Mouse (Mus musculus) erythroblast, adult 5-6 weeks (primary cell): ENCODE results near the gene Slc26a10. TPM values are rescaled to one million over a fixed set of nuclear protein-coding genes. Genes with fewer than 3 reads are reported as not detected.
"Not testable (repeated sequence)": the region's sequence is repeated elsewhere in the genome, so short reads cannot be mapped to it uniquely, and the experiment has no call there.

Experiments used
- ATAC-seq: replicated peaks from 2 replicates; pipeline ENCODE4 v1.8.0; 2016; ENCODE audit warnings: moderate number of reproducible peaks, mild to moderate bottlenecking, moderate TSS enrichment, inconsistent platforms; ENCODE audit not compliant: poor library complexity, low FRiP score, severe bottlenecking
- total RNA-seq, 2 experiments: library from RNA; stranded (forward) in 1 of 2; stranded (reverse) in 1 of 2; fragments of 150-400 nt in 1 of 2; fragments of 200-764, 138-1000 nt in 1 of 2; gene quantifications; 2 replicates each; pipeline versions ENCODE4 v1.2.3 to v1.2.4; 2015 to 2017; ENCODE audit warnings: low replicate concordance in 2 of 2

Gene Slc26a10
- total RNA-seq, 2 experiments from 2014 or later = not detected

- no peak for ATAC-seq
Measured at GRCm38 (mm10) chr10:127199474-127199873, 19.0 kb upstream of the Slc26a10 start.

GRCm38 (mm10) chr10:127199068-127199467, 18.6 kb upstream of the Slc26a10 start:
- ATAC-seq = no peak

GRCm38 (mm10) chr10:127198492-127198891, 18.0 kb upstream of the Slc26a10 start:
- no peak for ATAC-seq

DNA sequence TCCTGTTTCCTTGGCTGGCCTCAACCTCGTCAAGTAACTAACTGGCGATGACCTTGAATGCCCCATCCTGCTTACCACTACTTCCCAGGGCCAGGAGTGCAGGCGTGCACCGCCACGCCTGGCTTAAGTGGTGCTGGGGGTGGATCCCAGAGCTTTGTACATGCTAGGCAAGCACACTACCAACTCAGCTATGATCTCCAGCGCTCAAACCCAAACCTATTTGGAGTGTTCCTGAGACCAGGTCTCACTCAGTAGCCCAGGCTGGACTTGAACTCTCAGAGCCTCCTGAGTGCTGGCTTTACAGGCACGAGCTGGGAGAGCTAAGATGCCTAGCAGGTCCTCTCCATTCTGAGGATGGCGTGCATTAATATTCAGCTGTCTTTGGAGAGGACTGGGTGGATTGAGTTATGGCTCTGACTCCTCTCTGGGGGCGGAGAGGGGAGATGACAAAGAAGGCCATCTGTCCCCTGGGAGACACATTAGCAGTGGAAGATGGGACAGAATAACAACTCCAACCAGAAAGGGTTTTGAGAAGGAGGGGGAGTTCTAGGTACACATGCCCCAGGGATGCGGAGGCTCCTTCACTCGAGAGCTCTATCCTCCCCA, 17.2 kb upstream of the Slc26a10 start:
- no peak for ATAC-seq

DNA sequence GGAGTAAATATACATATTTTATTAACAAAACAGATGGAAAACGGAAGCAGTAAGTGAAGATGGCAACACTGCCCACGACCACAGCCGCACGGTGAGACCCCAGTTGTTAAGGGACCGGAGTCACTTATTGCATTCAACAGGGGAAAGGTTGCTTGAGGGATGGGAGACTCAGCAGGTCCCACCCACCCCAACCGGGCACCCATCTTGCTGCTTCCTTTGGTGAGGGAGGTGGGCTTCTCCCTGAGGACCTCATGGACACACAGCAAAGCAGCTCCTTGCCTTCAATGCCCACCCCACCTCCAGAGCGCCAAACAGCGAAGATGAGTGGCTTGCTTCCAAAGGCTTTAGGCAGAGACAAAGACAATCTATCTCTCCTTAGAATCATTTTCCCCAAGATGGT, 16.7 kb upstream of the Slc26a10 start:
- ATAC-seq = no peak

DNA sequence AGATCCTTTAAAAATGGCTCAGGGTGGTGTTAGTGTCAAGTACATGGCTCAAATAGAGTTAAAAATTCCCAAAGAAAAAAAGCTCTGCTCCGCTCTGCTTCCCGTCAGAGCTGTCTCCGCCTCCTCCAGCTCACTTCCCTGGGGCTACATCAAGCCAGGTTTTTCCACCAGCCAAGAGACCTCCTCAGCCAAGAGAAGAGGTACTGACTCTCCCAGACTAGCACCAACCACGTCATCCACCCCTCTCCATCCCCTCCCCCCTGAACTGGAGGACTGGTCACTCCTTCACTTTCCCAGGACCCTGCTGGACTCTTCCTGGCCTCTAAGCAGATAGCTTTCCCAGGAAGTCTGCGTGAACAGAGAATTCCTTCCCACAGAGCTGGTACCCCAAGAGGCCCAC, 15.9 kb upstream of the Slc26a10 start:
- no peak for ATAC-seq

DNA sequence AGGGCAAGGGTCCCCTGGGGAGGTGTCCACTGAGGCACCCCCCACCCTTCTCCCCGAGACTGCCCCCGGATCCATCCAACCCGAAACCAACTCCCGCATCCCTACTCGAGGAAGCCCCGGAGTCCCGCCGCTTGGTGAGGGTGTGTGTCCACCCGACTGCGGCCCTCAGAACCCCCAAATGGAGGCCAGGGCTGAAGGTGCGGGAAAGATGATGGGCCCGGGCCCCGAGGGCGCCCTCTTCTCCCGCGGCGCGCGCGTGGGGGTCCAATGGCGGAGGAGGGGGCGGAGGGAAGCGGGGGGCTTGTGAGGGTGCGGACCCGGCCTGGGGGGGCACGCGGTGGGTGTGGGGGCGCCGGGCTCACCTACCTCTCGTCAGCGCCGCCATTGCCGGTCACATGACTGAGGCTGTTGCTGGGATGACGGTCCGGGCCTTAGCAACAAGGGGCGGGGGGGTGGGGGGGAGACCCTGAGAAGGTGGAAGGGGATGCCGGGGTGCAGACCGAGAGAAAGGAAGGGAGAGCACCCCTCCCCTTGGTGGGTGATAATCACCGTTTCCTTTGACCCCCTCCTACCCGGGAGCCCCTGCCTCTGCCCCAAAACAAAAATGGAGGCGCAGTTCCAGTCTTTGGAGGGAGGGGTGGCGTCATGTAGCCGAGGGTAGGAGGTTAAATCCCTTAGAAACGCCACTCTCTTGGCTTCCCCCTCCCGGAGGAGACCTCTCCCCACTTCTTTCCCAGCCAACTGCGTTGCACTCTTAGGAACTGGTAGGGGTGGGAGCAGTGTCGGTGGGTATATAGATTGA, 15.1 kb upstream of the Slc26a10 start, which contains the start of gene Dtx3:
Dtx3 (minus strand) TSS at position 401 of the 802 bp plus-strand sequence.
- no peak for ATAC-seq

GRCm38 (mm10) chr10:127194428-127195327, 14.2 kb upstream of the Slc26a10 start:
- ATAC-seq = peak; percentile 76

GRCm38 (mm10) chr10:127193011-127193410, 12.6 kb upstream of the Slc26a10 start:
- no peak for ATAC-seq

GRCm38 (mm10) chr10:127192057-127192328, 11.5 kb upstream of the Slc26a10 start:
- ATAC-seq = not testable (repeated sequence)

DNA sequence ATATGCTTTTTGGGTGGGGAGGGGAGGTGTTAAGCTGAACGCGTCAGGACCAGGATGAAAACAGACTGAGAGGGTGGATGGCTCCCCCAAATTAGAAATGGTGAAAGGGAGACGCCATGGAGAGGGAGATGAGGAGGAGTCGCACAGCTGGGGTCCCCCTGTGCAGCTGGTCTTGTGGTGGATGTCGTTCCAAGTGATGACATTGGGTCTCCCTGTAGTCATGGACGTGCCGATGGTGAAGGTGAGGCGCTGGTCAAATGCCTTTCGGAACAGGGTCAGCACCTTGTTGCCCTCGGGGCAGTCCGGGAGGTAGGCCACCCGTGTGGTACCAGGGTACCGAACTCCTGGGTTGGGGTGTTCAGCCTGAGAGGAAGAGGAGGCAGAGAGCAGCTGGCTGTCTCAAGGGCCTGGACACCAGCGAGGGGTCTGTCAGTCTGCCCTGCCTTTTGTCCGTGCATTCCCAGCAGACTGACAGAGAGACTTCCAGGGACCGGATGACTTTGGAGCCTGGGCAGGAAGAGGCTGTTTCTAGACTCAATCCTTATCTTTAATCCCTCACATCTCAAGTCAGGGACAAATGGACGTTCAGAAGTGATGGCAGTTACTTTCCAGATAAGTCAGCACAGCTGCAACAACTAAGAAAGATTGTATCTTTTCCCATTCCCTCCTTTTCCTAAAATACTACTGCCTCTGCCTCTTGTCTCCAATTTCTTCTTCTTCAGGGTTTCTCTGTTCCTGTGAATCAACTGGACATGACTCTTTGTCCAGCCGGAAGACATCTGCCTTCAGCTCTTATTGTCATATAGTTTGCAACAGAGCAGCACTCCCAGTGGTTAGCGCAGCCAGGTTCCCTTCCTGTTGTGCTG, 11.0 kb upstream of the Slc26a10 start:
- ATAC-seq = no peak

DNA sequence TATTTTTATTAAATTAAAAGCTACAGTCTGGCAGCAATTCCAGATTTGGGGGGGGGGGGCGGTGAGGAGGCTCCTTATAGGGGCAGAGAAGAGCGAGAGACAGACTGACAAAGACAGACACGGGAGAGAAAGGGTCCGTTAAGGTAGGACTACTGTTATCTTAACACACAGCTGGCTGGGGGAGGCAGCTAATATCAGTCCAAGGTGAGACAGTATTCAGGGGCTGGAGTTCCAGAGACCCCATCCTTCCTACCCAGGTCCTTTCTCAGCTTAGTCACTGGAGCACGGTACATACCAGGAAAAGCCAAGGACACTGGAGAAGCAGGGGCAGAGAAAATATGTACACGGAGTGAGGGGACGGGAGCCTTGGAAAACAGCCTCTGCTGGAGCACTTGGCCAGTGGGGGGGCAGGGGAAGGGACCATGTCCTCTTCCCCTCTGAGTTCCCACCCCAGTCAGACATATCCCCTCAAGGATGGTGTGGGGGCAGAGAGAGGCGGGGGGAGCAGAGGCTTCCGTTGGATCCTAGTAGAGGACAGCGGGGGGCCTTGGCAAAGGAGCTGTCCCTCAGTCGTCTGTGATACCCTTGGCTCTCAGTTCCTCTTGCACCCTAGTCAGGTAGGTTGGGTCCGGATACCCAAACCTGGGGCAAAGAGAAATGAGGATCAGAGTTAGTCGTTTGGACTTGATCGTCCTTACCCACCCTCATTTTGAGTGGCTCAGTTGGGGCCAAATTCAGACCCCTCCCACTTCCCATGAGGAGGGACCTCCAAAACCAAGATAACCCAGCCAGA, 10.1 kb upstream of the Slc26a10 start:
- no peak for ATAC-seq

GRCm38 (mm10) chr10:127189651-127190381, 9.4 kb upstream of the Slc26a10 start, which contains the start of gene Arhgef25:
TSS of gene Arhgef25 (minus strand) at chr10:127190083.
- no peak for ATAC-seq

DNA sequence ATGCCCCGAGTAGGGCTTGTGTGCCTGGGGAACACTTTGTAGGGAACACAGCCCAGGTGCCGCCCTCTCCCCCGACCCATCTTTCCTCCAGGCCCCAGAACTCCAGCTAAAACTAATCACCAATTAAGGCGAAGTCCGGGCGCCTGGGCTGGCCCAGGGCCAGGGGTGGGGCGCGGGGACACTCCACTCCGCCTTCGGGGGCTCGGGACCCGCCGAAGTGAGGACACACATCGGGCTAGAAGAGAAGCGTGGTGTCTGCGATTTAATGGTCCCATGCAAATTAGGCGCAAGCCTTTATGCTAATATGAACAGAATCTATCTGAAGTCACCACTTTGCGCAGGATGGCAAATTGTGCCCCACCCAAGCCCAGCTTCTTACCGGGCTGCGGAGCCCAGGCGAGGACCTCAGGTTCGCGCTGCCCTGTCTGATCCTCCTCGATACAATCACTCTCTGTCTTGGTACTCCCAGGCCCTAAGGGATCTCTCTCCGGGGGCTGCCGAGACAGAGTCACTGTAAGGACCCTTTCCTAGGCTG, 8.7 kb upstream of the Slc26a10 start:
- ATAC-seq = peak; percentile 75

DNA sequence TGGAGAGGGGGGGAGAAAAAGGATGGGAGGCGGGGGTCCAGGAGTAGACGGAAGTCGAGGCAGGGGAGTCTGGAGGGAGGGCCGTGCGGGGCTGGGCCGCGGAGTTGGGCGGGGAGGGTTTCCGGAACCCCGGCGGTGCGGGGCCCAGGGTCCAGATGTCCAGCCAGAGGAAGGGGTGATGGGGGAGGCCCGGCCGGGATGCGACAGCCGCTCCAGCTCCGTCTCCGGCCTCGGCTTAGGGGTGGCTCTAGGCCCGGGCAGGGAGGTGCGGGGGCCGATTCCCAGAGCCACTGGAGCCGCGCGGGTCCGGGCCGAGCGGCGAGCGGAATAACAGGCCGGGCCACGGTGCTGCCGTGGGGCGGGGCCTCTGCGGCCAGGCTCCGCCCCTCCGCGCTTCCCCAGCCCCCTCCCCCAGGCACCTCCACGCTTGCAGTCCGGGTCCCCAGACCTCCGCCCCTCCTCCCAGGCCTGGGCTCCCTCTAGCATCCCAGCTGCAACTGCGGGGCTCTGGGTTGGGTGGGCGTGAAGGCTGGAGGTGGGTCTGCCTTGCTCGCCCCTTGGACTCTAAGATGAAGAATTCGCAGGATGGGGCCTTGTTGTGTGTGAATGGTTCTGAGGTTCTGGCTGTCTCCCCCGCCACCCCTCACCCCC, 8.1 kb upstream of the Slc26a10 start:
- 0 out of 2 replicates have a peak, but pooled peaks have one; percentile 29 for ATAC-seq

- ATAC-seq = no peak
Measured at GRCm38 (mm10) chr10:127188079-127188453, 7.6 kb upstream of the Slc26a10 start.

DNA sequence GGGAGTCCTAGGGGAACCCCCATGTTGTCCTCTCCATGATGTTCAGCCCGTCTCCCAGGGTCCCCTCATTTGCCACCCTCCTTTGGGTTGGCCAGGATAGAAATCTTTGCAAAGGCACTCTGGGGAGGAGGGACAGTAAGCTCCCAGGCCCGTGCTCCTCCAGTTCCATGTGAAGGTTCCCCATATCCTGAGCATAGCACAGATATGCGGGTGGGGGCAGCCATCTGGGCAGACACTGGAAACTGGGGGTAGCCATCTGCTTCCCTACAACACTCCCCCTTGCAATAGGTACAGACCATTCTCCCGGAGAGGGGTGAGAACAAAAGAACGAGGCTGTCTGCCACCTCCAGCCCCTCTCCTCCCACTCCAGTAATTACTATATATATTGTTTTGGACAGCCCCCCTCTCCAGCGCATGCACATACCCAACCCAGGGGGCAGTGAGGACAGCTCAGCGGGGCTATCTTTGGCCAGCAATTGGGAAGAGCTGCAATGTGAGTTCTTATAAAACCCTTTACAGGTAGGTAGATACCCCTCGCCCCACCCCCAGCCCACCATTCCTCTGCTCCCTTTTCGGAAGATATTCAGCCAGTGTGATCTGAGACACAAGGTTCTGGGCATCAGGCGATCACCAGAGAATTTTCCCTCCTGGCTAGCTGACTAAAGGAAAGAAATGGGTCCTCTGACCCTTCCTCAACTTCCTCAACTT, 7.1 kb upstream of the Slc26a10 start:
- ATAC-seq = no peak
